Mouse (Mus musculus): ENCODE data around the gene Ms4a18. TPM values are rescaled to one million over a fixed set of nuclear protein-coding genes. Genes with fewer than 3 reads are reported as not detected.
"Not testable (repeated sequence)": the region's sequence is repeated elsewhere in the genome, so short reads cannot be mapped to it uniquely, and the experiment has no call there.

Gene Ms4a18
- polyA plus RNA-seq (2016; fragmentation: Nextera tagmentation; extraction: Ambion mirVana): not detected in 2 replicates

DNA sequence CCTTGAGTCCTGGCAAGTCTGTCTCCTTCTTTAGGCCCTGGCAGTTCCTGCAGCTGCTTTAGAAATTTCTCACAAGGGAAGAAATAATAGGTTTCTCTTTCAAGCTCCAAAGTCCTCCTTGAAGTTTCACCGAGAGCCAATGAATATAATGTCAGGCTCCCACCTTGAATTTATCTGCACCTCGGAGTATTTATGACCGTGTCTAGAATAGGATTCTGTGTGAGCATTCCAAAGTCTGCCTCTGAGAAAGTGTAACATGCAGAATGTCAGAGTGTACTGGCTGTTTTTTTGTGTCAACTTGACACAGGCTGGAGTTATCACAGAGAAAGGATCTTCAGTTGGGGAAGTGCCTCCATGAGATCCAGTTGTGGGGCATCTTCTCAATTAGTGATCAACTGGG lies at the start of gene Ms4a18:
Ms4a18 (minus strand) TSS at position 141 of the 400 bp plus-strand sequence.
- H3K36me3 ChIP-seq: no peaks in the 10 kb centered on the region
- no peaks in the 10 kb centered on the region for H3K4me1 ChIP-seq
- H3K9ac ChIP-seq: no peak within 1 kb of the TSS
- no peak for ATAC-seq (ENCODE audit: low FRiP score, low read depth)
- H3K4me2 ChIP-seq (replicated peaks): no peak within 1 kb of the TSS
- no peaks in the 10 kb centered on the region for H3K27me3 ChIP-seq (replicated peaks)
- 90% methylated on average over 3 of the region's 3 CpGs for WGBS
- H3K9me3 ChIP-seq: no peaks in the 10 kb centered on the region
- H3K27ac ChIP-seq: no peak within 1 kb of the TSS
- H3K4me3 ChIP-seq: no peak within 1 kb of the TSS

DNA sequence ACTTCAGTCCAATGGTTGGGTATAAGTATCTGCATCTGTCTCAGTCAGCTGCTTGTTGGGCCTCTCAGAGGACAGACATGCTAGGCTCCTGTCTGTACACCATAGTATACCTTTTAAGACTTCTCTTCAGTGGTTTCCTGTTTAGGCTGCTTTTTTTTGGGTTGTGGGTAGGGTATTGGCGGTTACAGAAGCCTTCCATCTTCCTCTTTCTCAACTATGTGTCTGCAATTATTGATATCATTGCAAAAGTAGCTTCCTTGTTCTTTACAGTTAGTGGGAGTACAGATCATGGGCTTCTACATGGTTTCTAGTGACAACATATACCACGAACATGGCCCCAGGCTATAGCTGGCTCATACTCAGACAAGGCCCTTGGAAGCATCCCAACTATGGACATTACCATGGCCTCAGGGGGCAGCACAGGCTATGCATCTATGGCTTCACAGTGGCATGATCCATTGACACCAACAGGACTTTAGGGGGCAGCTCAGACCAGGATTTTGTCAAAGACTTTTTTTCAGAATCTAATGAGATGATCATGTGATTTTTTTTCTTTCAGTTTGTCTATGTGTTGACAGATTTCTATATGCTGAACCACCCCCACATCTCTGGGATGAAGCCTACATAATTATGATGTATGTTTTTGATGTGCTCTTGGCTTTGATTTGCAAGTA lies 47.5 kb upstream of the Ms4a18 start:
- no peak overlapping the region for H3K4me3 ChIP-seq
- H3K4me2 ChIP-seq (replicated peaks): no peak overlapping the region
- no peaks in the 10 kb centered on the region for H3K9me3 ChIP-seq
- H3K27ac ChIP-seq: no peak overlapping the region
- H3K36me3 ChIP-seq: no peaks in the 10 kb centered on the region
- no peak for ATAC-seq (ENCODE audit: low FRiP score, low read depth)
- H3K27me3 ChIP-seq (replicated peaks): no peaks in the 10 kb centered on the region
- 86% methylated on average over 2 of the region's 2 CpGs for WGBS
- no peaks in the 10 kb centered on the region for H3K4me1 ChIP-seq
- no peak overlapping the region for H3K9ac ChIP-seq

DNA sequence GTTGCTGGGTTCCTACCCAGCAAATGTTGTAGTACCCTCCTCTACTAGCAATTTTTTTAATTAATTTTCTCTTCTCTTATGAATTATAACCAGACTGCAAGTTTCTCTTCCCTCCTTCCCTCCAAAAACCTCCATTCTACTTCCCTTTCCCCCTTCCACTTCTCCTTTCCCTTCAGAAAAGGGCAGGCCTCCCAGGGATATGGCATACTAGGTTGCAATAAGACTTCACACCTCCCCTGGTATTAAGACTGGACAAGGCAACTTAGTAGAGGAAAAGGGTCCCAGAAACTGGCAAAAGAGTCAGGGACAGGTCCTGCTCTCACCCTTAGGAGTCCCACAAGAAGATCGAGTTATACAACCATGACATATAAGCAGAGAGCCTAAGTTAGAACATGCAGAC lies 43.1 kb upstream of the Ms4a18 start:
- no peak overlapping the region for H3K9ac ChIP-seq
- H3K27ac ChIP-seq: no peak overlapping the region
- no peak overlapping the region for H3K4me3 ChIP-seq
- H3K36me3 ChIP-seq: no peaks in the 10 kb centered on the region
- H3K27me3 ChIP-seq (replicated peaks): no peaks in the 10 kb centered on the region
- no peaks in the 10 kb centered on the region for H3K4me1 ChIP-seq
- WGBS: 94% methylated on average over 1 of the region's 1 CpGs
- no peak overlapping the region for H3K4me2 ChIP-seq (replicated peaks)
- no peaks in the 10 kb centered on the region for H3K9me3 ChIP-seq
- ATAC-seq (ENCODE audit: low FRiP score, low read depth): no peak

DNA sequence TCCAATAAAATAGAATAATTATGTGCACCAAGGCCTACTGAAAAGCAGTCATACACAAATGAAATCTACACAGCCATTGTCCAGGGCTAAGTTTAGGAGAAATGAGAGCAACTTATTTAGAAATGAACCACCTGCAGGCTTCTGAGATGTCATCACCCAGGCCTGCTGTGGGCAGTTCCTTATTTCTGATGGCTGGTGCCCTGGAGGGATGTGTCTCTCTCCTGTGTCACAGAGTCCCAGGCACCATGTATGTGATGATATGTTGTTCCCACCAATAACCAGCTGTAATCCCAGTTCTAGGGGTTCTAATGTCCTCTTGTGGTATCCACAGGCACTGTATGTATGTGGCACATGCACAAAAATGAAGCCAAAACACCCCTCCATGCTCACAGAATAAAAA lies 42.1 kb upstream of the Ms4a18 start:
- H3K9me3 ChIP-seq: no peaks in the 10 kb centered on the region
- no peaks in the 10 kb centered on the region for H3K27me3 ChIP-seq (replicated peaks)
- no peaks in the 10 kb centered on the region for H3K4me1 ChIP-seq
- H3K4me2 ChIP-seq (replicated peaks): no peak overlapping the region
- no peak for ATAC-seq (ENCODE audit: low FRiP score, low read depth)
- no peak overlapping the region for H3K4me3 ChIP-seq
- no peaks in the 10 kb centered on the region for H3K36me3 ChIP-seq
- H3K27ac ChIP-seq: no peak overlapping the region
- no peak overlapping the region for H3K9ac ChIP-seq

DNA sequence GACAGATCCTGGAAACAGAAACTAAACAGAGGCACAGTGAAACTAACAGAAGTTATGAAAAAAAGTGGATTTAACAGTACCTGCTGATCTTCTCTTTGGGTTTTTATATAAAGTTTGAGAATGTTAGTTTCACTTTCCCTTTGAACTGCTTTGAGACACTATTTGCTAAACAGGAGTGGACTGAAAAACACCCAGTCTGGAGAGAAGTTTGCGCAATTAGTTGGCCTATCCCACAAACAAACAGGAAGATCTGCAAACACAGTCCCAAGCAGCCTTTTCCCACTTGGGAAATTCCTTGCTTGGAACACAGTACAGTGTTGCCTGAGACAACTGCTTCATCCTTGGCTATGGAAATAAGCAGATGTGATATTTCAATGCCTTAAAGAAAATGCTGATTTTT lies 37.9 kb upstream of the Ms4a18 start:
- not testable (repeated sequence) for H3K27ac ChIP-seq; H3K9me3 ChIP-seq; H3K9ac ChIP-seq; H3K27me3 ChIP-seq (replicated peaks); H3K4me3 ChIP-seq; H3K4me1 ChIP-seq; ATAC-seq (ENCODE audit: low FRiP score, low read depth); H3K36me3 ChIP-seq; H3K4me2 ChIP-seq (replicated peaks)
- WGBS: 92% methylated on average over 1 of the region's 1 CpGs

DNA sequence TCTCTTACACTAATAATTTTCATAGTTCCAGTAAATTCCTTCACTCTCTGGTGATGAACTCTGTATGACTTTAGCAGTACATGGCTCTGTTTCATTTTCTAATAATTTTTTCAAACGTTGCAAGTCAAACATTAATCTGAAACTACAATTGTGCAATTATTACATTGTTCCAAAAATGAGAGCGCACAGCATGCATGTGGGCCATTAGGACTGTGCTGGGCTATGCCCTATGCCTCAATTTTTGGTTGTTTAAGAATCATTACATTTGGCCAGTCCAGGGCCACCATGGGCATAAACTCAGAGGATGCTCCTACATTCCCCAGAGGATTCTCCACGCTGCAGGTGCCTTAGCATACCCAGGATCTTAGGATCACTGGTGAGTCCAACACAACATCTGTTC lies 35.4 kb upstream of the Ms4a18 start:
- 67% methylated on average over 3 of the region's 3 CpGs for WGBS
- H3K36me3 ChIP-seq: no peaks in the 10 kb centered on the region
- H3K27ac ChIP-seq: no peak overlapping the region
- H3K4me1 ChIP-seq: no peaks in the 10 kb centered on the region
- no peak overlapping the region for H3K9ac ChIP-seq
- no peak overlapping the region for H3K4me3 ChIP-seq
- no peaks in the 10 kb centered on the region for H3K9me3 ChIP-seq
- H3K27me3 ChIP-seq (replicated peaks): no peaks in the 10 kb centered on the region
- H3K4me2 ChIP-seq (replicated peaks): no peak overlapping the region
- ATAC-seq (ENCODE audit: low FRiP score, low read depth): no peak

DNA sequence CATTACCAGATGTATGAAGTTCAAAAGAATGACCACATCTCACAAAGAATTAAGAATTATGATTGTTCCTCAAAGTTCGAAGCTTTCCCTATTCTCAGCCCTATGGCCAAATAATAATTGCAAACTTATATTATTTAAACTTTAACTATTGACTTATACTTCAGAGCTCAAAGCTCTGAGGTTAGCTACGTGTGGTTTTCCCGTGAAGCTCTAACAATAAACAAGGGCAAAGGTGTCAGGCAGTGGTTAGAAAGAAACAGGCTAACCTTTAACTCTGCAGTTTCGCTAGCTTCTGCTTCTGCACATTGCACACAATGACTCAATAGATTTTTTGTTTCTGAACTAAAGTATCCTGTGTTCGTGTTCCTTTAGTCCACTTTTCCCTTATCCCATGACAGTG lies 35.0 kb upstream of the Ms4a18 start:
- ATAC-seq (ENCODE audit: low FRiP score, low read depth): no peak
- 74% methylated on average over 5 of the region's 5 CpGs for WGBS
- no peak overlapping the region for H3K4me2 ChIP-seq (replicated peaks)
- no peaks in the 10 kb centered on the region for H3K4me1 ChIP-seq
- no peak overlapping the region for H3K9ac ChIP-seq
- H3K9me3 ChIP-seq: no peaks in the 10 kb centered on the region
- no peak overlapping the region for H3K27ac ChIP-seq
- H3K4me3 ChIP-seq: no peak overlapping the region
- no peaks in the 10 kb centered on the region for H3K27me3 ChIP-seq (replicated peaks)
- no peaks in the 10 kb centered on the region for H3K36me3 ChIP-seq

DNA sequence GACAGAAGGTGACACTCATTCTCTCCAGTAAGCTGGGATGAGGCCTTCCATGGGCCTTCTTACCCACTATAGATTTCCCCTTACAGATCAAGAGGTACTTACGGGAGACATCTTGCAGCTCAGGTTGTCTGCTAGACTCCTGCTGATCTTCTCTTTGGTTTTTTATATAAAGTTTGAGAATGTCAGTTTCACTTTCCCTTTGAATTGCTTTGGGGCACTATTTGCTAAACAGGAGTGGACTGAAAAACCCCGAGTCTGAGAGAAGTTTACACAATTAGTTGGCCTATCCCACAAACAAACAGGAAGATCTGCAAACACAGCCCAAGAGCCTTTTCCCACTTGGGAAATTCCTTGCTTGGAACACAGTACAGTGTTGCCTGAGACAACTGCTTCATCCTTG lies 32.5 kb upstream of the Ms4a18 start:
- Histone ChIP-seq H3K27me3 (replicated peaks) (no peaks in the 10 kb centered on the region), H3K36me3 (no peaks in the 10 kb centered on the region), H3K4me3 (no peak overlapping the region), H3K4me2 (replicated peaks) (no peak overlapping the region), H3K9ac (no peak overlapping the region), H3K9me3 (no peaks in the 10 kb centered on the region), H3K27ac (no peak overlapping the region), H3K4me1 (no peaks in the 10 kb centered on the region)
- no peak for ATAC-seq (ENCODE audit: low FRiP score, low read depth)
- 78% methylated on average over 2 of the region's 2 CpGs for WGBS

DNA sequence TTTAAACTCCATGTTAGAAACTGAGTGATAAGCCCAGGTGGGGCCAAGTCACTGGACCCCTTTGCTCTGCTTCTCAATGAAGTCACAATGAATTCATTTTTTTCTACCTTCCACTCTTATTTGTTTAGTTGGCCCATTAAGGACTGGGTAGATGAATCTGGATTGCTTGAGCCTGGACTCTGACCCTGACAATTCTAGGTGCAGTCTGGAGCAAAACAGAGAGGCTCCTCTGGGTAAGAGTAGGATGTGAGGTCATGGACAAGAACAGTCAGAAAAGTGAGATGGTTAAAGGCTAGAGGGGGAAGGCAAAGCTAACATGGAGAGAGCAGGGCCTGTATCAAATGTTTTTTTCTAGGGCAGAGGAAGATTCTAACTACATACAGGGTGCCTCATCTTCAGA lies 31.6 kb upstream of the Ms4a18 start:
- H3K4me2 ChIP-seq (replicated peaks): no peak overlapping the region
- H3K9me3 ChIP-seq: no peaks in the 10 kb centered on the region
- no peak overlapping the region for H3K4me3 ChIP-seq
- H3K36me3 ChIP-seq: no peaks in the 10 kb centered on the region
- H3K9ac ChIP-seq: no peak overlapping the region
- no peak overlapping the region for H3K27ac ChIP-seq
- no peaks in the 10 kb centered on the region for H3K27me3 ChIP-seq (replicated peaks)
- no peak for ATAC-seq (ENCODE audit: low FRiP score, low read depth)
- peaks cover 4% of the 10 kb centered on the region; the same call in 1 of the 2 replicates for H3K4me1 ChIP-seq

DNA sequence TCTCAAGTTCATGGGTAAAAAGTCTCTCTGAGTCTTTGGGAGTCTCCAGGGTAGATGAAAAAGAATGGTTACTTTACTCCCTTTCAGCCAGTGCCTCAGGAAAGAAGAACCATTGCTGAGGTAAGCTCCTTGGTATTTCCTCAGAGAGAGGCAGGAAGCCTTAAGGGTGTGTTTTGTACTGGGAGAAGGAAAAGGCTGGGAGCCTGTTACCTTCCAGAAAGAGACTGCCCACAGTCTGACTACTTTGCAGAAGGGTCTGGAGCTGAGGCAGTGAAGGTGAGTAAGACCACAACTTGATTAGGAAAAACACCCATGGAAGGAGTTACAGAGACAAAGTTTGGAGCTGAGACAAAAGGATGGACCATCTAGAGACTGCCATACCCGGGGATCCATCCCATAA lies 30.7 kb upstream of the Ms4a18 start:
- Histone ChIP-seq H3K9ac (no peak overlapping the region), H3K9me3 (no peaks in the 10 kb centered on the region), H3K4me2 (replicated peaks) (no peak overlapping the region), H3K4me3 (no peak overlapping the region), H3K27me3 (replicated peaks) (no peaks in the 10 kb centered on the region), H3K4me1 (peaks cover 4% of the 10 kb centered on the region; the same call in 1 of the 2 replicates), H3K27ac (no peak overlapping the region), H3K36me3 (no peaks in the 10 kb centered on the region)
- ATAC-seq (ENCODE audit: low FRiP score, low read depth): no peak
- WGBS: 56% methylated on average over 1 of the region's 1 CpGs

DNA sequence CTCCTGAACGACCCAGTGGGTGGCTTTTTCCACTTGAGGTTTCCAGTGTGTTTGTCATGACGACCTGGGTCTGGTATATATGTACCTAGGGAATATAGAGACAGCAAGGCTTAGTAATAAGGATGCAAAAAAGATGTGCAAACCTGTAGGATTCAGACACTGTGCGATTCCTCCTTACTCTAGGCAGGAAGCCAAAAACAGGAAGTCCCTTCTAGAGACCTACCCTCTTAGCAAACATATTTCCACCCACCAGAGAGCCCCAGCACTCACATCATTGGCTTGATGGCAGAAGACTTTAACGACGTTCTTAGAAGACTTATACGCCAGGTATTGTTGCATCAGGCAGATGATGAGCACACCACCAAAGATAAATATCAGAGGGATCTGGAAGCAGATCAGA lies 30.2 kb upstream of the Ms4a18 start:
- H3K36me3 ChIP-seq: no peaks in the 10 kb centered on the region
- H3K9ac ChIP-seq: no peak overlapping the region
- H3K27ac ChIP-seq: no peak overlapping the region
- H3K4me3 ChIP-seq: no peak overlapping the region
- ATAC-seq (ENCODE audit: low FRiP score, low read depth): no peak
- peaks cover 4% of the 10 kb centered on the region; the same call in 1 of the 2 replicates for H3K4me1 ChIP-seq
- no peak overlapping the region for H3K4me2 ChIP-seq (replicated peaks)
- H3K27me3 ChIP-seq (replicated peaks): no peaks in the 10 kb centered on the region
- H3K9me3 ChIP-seq: no peaks in the 10 kb centered on the region
- WGBS: 77% methylated on average over 6 of the region's 6 CpGs

DNA sequence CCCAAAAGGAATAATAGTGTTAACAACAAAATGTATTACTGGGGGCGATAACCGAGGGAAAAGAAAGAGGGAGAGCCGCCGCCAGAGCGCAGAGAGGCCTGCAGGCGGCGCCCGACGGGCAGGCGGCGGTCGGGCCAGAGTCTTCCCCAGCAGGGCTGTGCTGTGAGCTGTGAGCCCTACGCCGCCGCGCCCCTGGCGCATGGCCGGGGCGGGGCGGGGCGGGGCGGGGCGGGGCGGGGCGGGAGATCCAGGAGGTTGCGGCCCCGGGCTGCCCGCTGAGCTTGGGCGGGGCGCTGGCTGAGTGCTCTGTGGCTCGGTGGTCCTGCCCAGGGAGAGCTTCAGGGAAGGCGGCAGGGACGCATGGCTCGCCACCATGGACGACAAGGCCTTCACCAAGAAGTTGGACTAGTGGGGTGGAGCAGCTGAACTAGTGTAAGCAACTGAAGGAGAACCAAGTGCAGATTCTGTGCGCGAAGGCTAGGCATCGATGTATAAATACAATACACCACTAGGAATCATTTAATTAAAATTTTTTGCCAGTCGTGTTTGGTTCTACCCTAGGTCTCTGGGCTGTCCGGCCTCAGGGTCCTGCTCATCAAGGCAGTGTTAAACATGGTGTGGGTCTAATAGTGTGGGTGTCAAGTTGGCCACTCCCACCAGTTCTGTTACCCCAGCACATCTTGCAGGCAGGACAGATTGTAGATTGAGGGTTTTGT lies 27.3 kb upstream of the Ms4a18 start:
- Histone ChIP-seq H3K27ac (no peak overlapping the region), H3K4me3 (peak overlapping the region; percentile 37), H3K9ac (no peak overlapping the region), H3K27me3 (replicated peaks) (no peaks in the 10 kb centered on the region), H3K4me2 (replicated peaks) (peak overlapping the region; percentile 73), H3K4me1 (peaks cover 4% of the 10 kb centered on the region; the same call in 1 of the 2 replicates), H3K9me3 (no peaks in the 10 kb centered on the region), H3K36me3 (no peaks in the 10 kb centered on the region)
- peak; percentile 100 for ATAC-seq (ENCODE audit: low FRiP score, low read depth)
- 6% methylated on average over 40 of the region's 40 CpGs for WGBS

DNA sequence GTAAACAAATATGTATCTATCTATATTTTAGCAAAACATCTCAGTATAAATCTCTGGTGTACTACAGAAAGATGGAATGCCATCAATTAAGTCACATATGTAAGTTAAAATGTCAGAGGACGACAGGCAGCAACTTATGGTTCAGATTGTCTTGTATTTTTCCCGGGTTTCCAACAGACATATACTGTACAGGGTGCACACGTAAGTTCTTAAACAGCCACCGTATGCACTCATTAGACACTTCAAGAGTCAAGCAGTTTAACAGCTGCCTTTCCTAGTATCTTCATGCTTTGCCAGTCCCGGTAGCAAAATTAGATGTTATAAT lies 26.8 kb upstream of the Ms4a18 start:
- peak overlapping the region; percentile 37 for H3K4me3 ChIP-seq
- H3K4me1 ChIP-seq: peaks cover 4% of the 10 kb centered on the region; the same call in 1 of the 2 replicates
- no peaks in the 10 kb centered on the region for H3K27me3 ChIP-seq (replicated peaks)
- H3K27ac ChIP-seq: no peak overlapping the region
- peak; percentile 74; the same call in 1 of the 2 replicates for ATAC-seq (ENCODE audit: low FRiP score, low read depth)
- no peaks in the 10 kb centered on the region for H3K9me3 ChIP-seq
- WGBS: 37% methylated on average over 5 of the region's 5 CpGs
- H3K36me3 ChIP-seq: no peaks in the 10 kb centered on the region
- H3K4me2 ChIP-seq (replicated peaks): peak overlapping the region; percentile 73
- H3K9ac ChIP-seq: no peak overlapping the region

Measured in neural tube, embryonic 12.5 days (tissue).